Mouse (Mus musculus): ENCODE data around the gene Wdr86.
A peak's percentile ranks its signal among the peaks of the same experiment; 100 is the strongest.

DNA sequence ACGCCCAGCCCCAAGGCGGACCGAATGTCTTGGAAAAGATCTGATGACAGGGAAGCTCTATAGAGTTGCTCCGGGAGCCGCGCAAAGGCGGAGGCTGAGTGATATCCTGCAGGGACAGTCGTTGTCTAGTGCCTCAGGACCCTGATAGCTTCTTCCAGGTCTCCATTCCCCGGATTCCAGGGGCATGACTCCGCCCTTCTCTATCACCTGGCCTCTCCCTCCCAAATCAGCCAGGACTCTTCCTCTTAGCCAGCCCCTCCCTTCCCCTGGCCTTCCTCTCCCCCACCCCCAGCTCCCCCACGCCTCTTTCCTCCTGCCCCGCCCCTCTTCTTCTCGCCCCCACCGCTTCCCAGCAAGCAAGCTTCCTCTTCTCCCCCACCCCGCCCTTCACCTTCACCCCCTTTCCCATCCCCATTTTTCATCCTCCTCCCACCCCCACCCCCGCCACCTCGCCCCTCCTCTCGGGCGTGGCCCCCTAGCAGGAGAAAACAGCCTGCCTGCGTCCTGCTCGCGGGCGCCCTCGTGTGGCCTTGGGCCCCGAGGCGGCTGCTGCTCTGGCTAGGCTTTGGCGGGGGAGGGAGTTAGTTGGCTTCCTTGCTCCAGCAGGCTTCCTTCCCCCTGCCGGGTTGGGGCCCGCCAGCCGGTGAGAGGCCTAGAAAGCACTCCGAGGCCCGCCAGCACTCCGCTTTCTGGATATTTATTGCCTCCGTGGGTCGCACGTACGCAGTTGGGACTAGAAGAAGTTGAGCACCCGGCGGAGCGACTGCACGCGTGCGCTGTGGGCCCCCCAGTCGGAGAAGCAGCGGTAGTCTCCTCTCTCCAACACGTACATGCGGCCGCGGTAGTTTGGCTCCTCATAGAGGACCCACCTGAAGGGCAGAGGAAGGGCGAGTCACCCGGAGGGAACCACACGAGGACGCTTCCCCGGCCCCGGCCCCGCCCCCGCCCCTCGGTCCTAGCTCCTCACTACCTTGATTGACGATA lies 20.1 kb upstream of the Wdr86 start:
- TF ChIP-seq CTCF (IDR thresholded peaks at IDR 0.05; ENCODE audit: borderline replicate concordance, insufficient read depth, low read depth, low read length) (peak; percentile 69), POLR2A (IDR thresholded peaks at IDR 0.05; ENCODE audit: borderline replicate concordance, insufficient read depth, low read length) (peak; percentile 62; the same call in 1 of the 2 replicates)
